Mouse (Mus musculus): Measurements from ENCODE around the gene Echdc1. TPM values are rescaled to one million over a fixed set of nuclear protein-coding genes. Genes with fewer than 3 reads are reported as not detected.

Echdc1 gene
- polyA plus RNA-seq (2014; fragmentation: Nextera tagmentation; extraction: Ambion mirVana) = 19.7 and 22.5 TPM in 2 replicates

DNA sequence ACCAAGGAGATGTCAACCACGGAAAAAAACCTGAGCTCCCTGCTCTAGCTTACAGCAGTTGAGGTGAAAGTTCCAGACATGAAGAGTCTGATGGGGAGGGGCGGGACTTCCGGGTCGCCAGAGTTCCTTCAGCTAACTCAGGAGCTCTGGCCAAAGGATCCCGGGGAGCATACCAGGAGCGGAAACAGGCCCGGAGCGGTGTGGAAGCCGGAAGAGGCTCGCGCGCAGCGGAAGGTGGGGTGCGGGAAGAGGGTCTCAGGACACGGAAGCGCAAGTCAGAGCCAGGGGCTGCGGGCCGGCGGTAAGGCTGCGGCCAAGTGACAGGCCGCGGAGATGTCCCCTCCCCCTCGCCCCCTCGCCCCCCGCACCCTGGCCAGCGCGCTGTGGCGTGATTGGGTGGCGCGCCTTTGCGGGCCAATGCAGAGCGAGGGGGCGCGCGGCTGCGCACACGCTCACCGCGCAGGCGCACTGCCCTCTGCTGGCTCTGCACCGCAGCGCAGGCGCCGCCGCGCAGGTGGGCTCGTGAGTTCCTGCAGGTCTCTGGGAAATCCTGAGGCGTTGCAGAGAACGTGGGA is at the start of gene Echdc1:
Echdc1 (plus strand) TSS at position 103 of the 575 bp plus-strand sequence.
- peak within 1 kb of the TSS; percentile 52 for H3K4me2 ChIP-seq (ENCODE audit: low read depth, severe bottlenecking)
- no peaks in the 10 kb centered on the region for H3K9me3 ChIP-seq (ENCODE audit: control insufficient read depth, low read length)
- H3K4me3 ChIP-seq (ENCODE audit: low read depth, low read length) = peak within 1 kb of the TSS; percentile 53
- H3K27ac ChIP-seq (replicated peaks; ENCODE audit: low read depth, low read length) = peak within 1 kb of the TSS; percentile 63; the same call in 1 of the 2 replicates
- WGBS = under 1% methylated on average over 45 of the region's 49 CpGs
- H3K36me3 ChIP-seq (ENCODE audit: control insufficient read depth, insufficient read depth, low read length) = no peaks in the 10 kb centered on the region
- H3K27me3 ChIP-seq (ENCODE audit: control insufficient read depth, insufficient read depth, low read length) = no peaks in the 10 kb centered on the region
- peak; percentile 96 for ATAC-seq (ENCODE audit: insufficient number of reproducible peaks, low FRiP score, low TSS enrichment, low read depth)
- DNase-seq (ENCODE audit: low spot score) = peak; percentile 88
- H3K9ac ChIP-seq (ENCODE audit: low read length) = peak within 1 kb of the TSS; percentile 71
- H3K4me1 ChIP-seq (ENCODE audit: control insufficient read depth, insufficient read depth, low read length) = no peaks in the 10 kb centered on the region

DNA sequence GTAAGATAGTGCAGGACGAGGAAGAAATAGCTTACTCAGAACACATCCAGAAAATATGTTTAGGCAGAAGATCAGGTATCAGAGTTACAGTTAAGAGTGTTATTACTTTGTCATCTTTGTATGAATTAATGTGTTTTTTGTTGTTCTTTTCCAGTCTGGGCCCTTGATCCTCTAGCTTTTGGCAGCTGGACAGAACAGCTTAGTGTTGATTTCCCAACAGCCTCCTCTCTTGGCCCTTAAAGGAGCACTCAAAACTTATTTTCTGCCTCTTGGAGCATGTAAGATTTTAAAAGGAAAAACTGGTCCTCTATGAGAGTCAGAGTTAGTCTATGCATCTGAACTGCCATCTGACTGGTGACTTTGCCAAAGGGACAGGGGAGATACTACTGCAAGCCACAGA is 31.2 kb upstream of the Echdc1 start:
- Histone ChIP-seq H3K36me3 (ENCODE audit: control insufficient read depth, insufficient read depth, low read length) (no peaks in the 10 kb centered on the region), H3K4me3 (ENCODE audit: low read depth, low read length) (no peak overlapping the region), H3K27ac (replicated peaks; ENCODE audit: low read depth, low read length) (no peak overlapping the region), H3K9me3 (ENCODE audit: control insufficient read depth, low read length) (no peaks in the 10 kb centered on the region), H3K4me2 (ENCODE audit: low read depth, severe bottlenecking) (no peak overlapping the region), H3K27me3 (ENCODE audit: control insufficient read depth, insufficient read depth, low read length) (no peaks in the 10 kb centered on the region), H3K9ac (ENCODE audit: low read length) (no peak overlapping the region), H3K4me1 (ENCODE audit: control insufficient read depth, insufficient read depth, low read length) (no peaks in the 10 kb centered on the region)
- 83% methylated on average over 1 of the region's 1 CpGs for WGBS
- DNase-seq (ENCODE audit: low spot score) (no peak), ATAC-seq (ENCODE audit: insufficient number of reproducible peaks, low FRiP score, low TSS enrichment, low read depth) (no peak)

DNA sequence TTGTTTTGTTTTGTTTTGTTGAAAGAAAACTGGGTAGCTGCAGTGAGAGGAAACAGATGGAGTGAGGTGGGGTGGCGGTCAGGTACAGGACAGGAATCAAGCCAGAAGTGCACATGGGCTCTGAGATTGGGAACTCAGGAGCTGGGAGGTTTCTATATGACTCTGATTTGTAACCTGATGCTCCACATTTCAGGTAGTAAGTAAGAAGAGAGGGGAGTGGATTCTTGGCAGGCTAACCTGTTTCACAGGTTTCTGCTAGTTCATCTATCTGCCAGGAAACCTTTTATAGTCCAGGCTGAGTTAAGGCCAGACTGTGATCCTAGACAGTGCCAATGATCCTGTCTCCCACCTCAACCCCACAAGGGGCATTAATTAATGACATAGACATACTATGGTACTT is 27.2 kb upstream of the Echdc1 start:
- H3K27ac ChIP-seq (replicated peaks; ENCODE audit: low read depth, low read length) = no peak overlapping the region
- no peak overlapping the region for H3K4me2 ChIP-seq (ENCODE audit: low read depth, severe bottlenecking)
- WGBS = 74% methylated on average over 1 of the region's 1 CpGs
- DNase-seq (ENCODE audit: low spot score) = no peak
- H3K4me3 ChIP-seq (ENCODE audit: low read depth, low read length) = no peak overlapping the region
- ATAC-seq (ENCODE audit: insufficient number of reproducible peaks, low FRiP score, low TSS enrichment, low read depth) = no peak
- H3K36me3 ChIP-seq (ENCODE audit: control insufficient read depth, insufficient read depth, low read length) = no peaks in the 10 kb centered on the region
- H3K9me3 ChIP-seq (ENCODE audit: control insufficient read depth, low read length) = no peaks in the 10 kb centered on the region
- H3K9ac ChIP-seq (ENCODE audit: low read length) = no peak overlapping the region
- H3K27me3 ChIP-seq (ENCODE audit: control insufficient read depth, insufficient read depth, low read length) = no peaks in the 10 kb centered on the region
- H3K4me1 ChIP-seq (ENCODE audit: control insufficient read depth, insufficient read depth, low read length) = no peaks in the 10 kb centered on the region

DNA sequence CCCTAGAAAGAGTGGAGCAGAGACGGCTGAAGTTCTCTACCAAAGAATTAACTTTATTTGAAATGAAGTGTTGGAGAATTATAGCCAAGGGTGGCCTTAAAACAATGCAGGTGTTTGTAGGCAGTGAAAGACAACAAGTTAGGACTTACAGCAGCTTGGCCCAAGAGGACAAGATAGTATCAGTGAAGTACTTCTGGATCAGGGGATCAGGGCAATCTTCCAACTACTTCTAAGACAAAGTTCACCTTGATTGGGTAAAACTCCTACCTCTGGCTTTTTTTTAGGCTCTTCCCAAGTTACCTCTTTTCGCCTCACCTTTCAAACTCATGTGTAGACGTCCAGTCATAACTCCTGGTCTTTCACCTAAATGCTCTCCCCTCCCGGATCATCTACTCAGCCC is 10.7 kb upstream of the Echdc1 start:
- 92% methylated on average over 4 of the region's 4 CpGs for WGBS
- Histone ChIP-seq H3K4me2 (ENCODE audit: low read depth, severe bottlenecking) (no peak overlapping the region), H3K9ac (ENCODE audit: low read length) (no peak overlapping the region), H3K36me3 (ENCODE audit: control insufficient read depth, insufficient read depth, low read length) (no peaks in the 10 kb centered on the region), H3K9me3 (ENCODE audit: control insufficient read depth, low read length) (no peaks in the 10 kb centered on the region), H3K4me1 (ENCODE audit: control insufficient read depth, insufficient read depth, low read length) (no peaks in the 10 kb centered on the region), H3K27ac (replicated peaks; ENCODE audit: low read depth, low read length) (no peak overlapping the region), H3K4me3 (ENCODE audit: low read depth, low read length) (no peak overlapping the region), H3K27me3 (ENCODE audit: control insufficient read depth, insufficient read depth, low read length) (no peaks in the 10 kb centered on the region)
- DNase-seq (ENCODE audit: low spot score) = no peak
- no peak for ATAC-seq (ENCODE audit: insufficient number of reproducible peaks, low FRiP score, low TSS enrichment, low read depth)

DNA sequence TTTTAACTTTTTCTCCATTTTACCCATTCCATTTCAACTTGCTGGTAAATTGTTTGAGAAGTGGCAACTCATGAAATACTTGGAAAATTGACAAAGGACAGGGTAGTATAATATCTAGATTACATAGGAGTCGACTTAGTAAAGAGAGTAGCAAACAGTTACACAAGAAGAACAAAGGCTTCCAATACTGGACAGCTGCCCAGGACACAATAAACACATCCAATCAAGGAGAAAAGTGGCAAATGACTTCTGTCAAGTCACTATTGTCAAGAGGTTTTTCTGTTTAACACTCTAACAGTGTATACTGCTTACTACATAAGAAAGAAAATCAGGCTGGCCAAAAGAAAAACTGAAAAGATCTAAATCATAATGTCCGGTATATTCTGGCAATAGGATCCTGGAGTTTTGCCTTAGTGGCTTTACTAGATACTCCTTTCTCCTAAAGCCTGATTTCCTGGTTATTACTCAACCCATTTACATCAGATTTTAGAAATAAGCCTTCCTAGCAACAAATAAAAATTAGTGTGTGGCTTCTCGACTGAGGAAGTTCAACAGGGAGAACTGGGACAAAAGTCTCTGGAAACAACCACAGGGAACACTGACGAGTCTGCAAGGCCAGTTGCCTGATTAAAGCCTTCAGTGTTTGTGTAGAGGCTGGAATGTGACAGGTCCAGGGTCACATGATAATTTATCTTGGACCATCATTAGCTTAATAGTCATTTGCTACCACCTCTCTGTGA is 1.3 kb upstream of the Echdc1 start:
- Histone ChIP-seq H3K27ac (replicated peaks; ENCODE audit: low read depth, low read length) (no peak overlapping the region), H3K4me3 (ENCODE audit: low read depth, low read length) (no peak overlapping the region), H3K9me3 (ENCODE audit: control insufficient read depth, low read length) (no peaks in the 10 kb centered on the region), H3K36me3 (ENCODE audit: control insufficient read depth, insufficient read depth, low read length) (no peaks in the 10 kb centered on the region), H3K27me3 (ENCODE audit: control insufficient read depth, insufficient read depth, low read length) (no peaks in the 10 kb centered on the region), H3K4me1 (ENCODE audit: control insufficient read depth, insufficient read depth, low read length) (no peaks in the 10 kb centered on the region), H3K4me2 (ENCODE audit: low read depth, severe bottlenecking) (no peak overlapping the region), H3K9ac (ENCODE audit: low read length) (no peak overlapping the region)
- no peak for DNase-seq (ENCODE audit: low spot score)
- no peak for ATAC-seq (ENCODE audit: insufficient number of reproducible peaks, low FRiP score, low TSS enrichment, low read depth)
- 67% methylated on average over 4 of the region's 4 CpGs for WGBS

DNA sequence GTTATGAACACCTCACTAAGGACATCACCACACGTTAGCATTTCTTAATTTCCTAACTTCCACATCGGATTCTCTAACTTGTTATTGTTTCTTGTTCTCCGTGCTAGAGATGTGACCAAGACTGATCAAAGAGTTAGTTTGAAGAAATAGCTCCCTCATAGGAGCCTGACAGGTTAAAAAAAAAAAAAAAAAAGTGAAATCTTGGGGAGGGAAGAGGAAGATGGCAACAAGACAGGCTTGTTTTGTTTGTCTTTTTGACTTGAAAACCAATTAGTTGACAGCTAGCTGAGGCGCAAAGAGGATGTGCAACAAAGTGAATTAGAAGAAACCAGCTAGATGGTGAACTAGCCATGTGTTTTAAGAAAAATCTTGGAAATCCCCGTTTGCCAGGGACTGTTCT is 939 bp downstream of the Echdc1 start:
- DNase-seq (ENCODE audit: low spot score) = no peak

DNA sequence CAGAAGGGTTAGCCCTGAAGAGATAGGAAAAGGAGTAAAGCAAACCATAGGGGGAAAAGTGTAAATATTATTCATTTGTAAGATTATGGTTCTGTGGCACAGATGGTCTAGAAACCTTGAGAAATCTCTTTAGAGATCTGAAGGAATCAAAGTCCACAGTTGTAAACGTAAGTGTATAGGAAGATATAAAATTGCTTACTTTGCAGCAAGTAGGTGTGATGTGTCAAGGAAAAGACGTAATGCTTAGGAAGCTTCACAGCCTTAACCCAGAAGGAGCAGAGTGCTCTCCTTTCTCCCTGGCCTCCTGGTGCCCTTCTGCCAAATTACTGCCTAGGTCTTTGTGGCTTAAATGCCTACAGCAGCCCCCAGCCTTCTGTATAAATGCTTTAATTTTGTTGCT is 11.9 kb downstream of the Echdc1 start:
- Histone ChIP-seq H3K36me3 (ENCODE audit: control insufficient read depth, insufficient read depth, low read length) (no peaks in the 10 kb centered on the region), H3K9me3 (ENCODE audit: control insufficient read depth, low read length) (no peaks in the 10 kb centered on the region), H3K9ac (ENCODE audit: low read length) (no peak overlapping the region), H3K27me3 (ENCODE audit: control insufficient read depth, insufficient read depth, low read length) (no peaks in the 10 kb centered on the region), H3K4me2 (ENCODE audit: low read depth, severe bottlenecking) (no peak overlapping the region), H3K27ac (replicated peaks; ENCODE audit: low read depth, low read length) (no peak overlapping the region), H3K4me3 (ENCODE audit: low read depth, low read length) (no peak overlapping the region), H3K4me1 (ENCODE audit: control insufficient read depth, insufficient read depth, low read length) (no peaks in the 10 kb centered on the region)
- no peak for DNase-seq (ENCODE audit: low spot score)
- 85% methylated on average over 2 of the region's 2 CpGs for WGBS
- ATAC-seq (ENCODE audit: insufficient number of reproducible peaks, low FRiP score, low TSS enrichment, low read depth) = no peak

More for the DNA sequence above, 939 bp downstream of the Echdc1 start:
- no peak for ATAC-seq (ENCODE audit: insufficient number of reproducible peaks, low FRiP score, low TSS enrichment, low read depth)
- H3K27me3 ChIP-seq (ENCODE audit: control insufficient read depth, insufficient read depth, low read length) = no peaks in the 10 kb centered on the region
- H3K9ac ChIP-seq (ENCODE audit: low read length) = no peak overlapping the region
- no peaks in the 10 kb centered on the region for H3K4me1 ChIP-seq (ENCODE audit: control insufficient read depth, insufficient read depth, low read length)
- H3K4me3 ChIP-seq (ENCODE audit: low read depth, low read length) = peak overlapping the region; percentile 53
- H3K9me3 ChIP-seq (ENCODE audit: control insufficient read depth, low read length) = no peaks in the 10 kb centered on the region
- H3K27ac ChIP-seq (replicated peaks; ENCODE audit: low read depth, low read length) = no peak overlapping the region
- no peaks in the 10 kb centered on the region for H3K36me3 ChIP-seq (ENCODE audit: control insufficient read depth, insufficient read depth, low read length)
- H3K4me2 ChIP-seq (ENCODE audit: low read depth, severe bottlenecking) = peak overlapping the region; percentile 52; the same call in 1 of the 2 replicates
- WGBS = 44% methylated on average over 5 of the region's 5 CpGs

DNA sequence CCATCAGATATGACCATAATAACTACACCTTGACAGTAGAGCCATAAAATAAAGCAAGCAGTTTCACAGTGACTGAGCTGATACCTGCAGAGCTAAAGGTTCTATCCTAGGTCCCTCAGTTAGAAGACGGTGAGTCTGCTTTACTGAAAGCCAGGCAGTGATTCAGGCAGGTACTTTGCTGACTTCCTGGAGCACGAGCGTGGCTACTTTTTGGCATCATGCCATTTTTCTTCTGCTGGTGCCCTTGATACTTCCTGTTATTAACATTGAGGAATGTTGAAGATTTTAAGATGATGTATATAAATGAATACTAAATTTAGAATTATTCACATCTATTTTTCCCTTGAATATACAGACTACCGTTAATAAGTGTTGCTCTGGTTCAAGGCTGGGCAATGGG is 20.9 kb downstream of the Echdc1 start:
- Histone ChIP-seq H3K4me2 (ENCODE audit: low read depth, severe bottlenecking) (no peak overlapping the region), H3K4me3 (ENCODE audit: low read depth, low read length) (no peak overlapping the region), H3K36me3 (ENCODE audit: control insufficient read depth, insufficient read depth, low read length) (no peaks in the 10 kb centered on the region), H3K27me3 (ENCODE audit: control insufficient read depth, insufficient read depth, low read length) (no peaks in the 10 kb centered on the region), H3K27ac (replicated peaks; ENCODE audit: low read depth, low read length) (no peak overlapping the region), H3K9ac (ENCODE audit: low read length) (no peak overlapping the region), H3K4me1 (ENCODE audit: control insufficient read depth, insufficient read depth, low read length) (no peaks in the 10 kb centered on the region), H3K9me3 (ENCODE audit: control insufficient read depth, low read length) (no peaks in the 10 kb centered on the region)
- DNase-seq (ENCODE audit: low spot score) (no peak), ATAC-seq (ENCODE audit: insufficient number of reproducible peaks, low FRiP score, low TSS enrichment, low read depth) (no peak)
- whole genome bisulfite sequencing = 78% methylated on average over 4 of the region's 4 CpGs

Measured in limb, embryonic 11.5 days (tissue).